Mouse (Mus musculus): ENCODE results near the gene Nemp2. TPM values are rescaled to one million over a fixed set of nuclear protein-coding genes. Genes with fewer than 3 reads are reported as not detected.

The Nemp2 gene
- 6.3 and 7.1 TPM in 2 replicates for polyA plus RNA-seq (2015; fragmentation: Nextera tagmentation; extraction: Ambion mirVana)

- ATAC-seq (ENCODE audit: low FRiP score): peak; percentile 96
- peak within 1 kb of the TSS; percentile 54 for H3K4me2 ChIP-seq
- H3K4me1 ChIP-seq (replicated peaks): peaks cover 13% of the 10 kb centered on the region
- peak within 1 kb of the TSS; percentile 92 for H3K27ac ChIP-seq
- under 1% methylated on average over 42 of the region's 44 CpGs for WGBS
- no peaks in the 10 kb centered on the region for H3K36me3 ChIP-seq
- no peaks in the 10 kb centered on the region for H3K27me3 ChIP-seq
- peak within 1 kb of the TSS; percentile 89 for H3K4me3 ChIP-seq
- H3K9me3 ChIP-seq: no peaks in the 10 kb centered on the region
- peak within 1 kb of the TSS; percentile 92 for H3K9ac ChIP-seq
Observed at GRCm38 (mm10) chr1:52630248-52630936, at the start of gene Nemp2. Gene Nemp2, plus strand, starts transcription at chr1:52630703.

- Histone ChIP-seq H3K27me3 (no peaks in the 10 kb centered on the region), H3K9ac (no peak overlapping the region), H3K36me3 (no peaks in the 10 kb centered on the region), H3K9me3 (no peaks in the 10 kb centered on the region), H3K4me2 (no peak overlapping the region), H3K27ac (no peak overlapping the region), H3K4me1 (replicated peaks) (peaks cover 9% of the 10 kb centered on the region; the same call in 1 of the 2 replicates), H3K4me3 (no peak overlapping the region)
- 77% methylated on average over 6 of the region's 6 CpGs for WGBS
- no peak for ATAC-seq (ENCODE audit: low FRiP score)
Observed at GRCm38 (mm10) chr1:52581744-52582143, 48.8 kb upstream of the Nemp2 start.

DNA sequence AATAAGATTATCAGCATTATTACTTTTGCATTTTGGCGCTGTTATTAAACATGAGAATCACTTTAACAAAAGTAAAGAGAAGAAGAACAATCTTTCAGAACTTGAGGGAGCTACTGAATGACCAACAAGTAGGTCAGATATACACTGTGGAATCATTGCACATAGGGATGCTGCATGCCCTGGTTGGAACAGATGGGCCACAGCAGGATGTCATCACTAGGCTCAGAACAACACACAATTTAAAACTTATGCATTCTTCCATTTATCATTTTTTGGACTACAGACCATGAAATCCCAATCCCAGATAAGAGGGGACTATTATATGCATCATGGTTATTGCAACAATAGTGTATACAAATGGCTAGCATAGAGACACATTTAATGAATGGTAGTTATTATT lies 47.6 kb upstream of the Nemp2 start:
- WGBS: 93% methylated on average over 1 of the region's 1 CpGs
- Histone ChIP-seq H3K9me3 (no peaks in the 10 kb centered on the region), H3K36me3 (no peaks in the 10 kb centered on the region), H3K27me3 (no peaks in the 10 kb centered on the region), H3K9ac (no peak overlapping the region), H3K27ac (no peak overlapping the region), H3K4me3 (no peak overlapping the region), H3K4me2 (no peak overlapping the region), H3K4me1 (replicated peaks) (peaks cover 8% of the 10 kb centered on the region; the same call in 1 of the 2 replicates)
- ATAC-seq (ENCODE audit: low FRiP score): no peak

GRCm38 (mm10) chr1:52596982-52597646 lies 33.4 kb upstream of the Nemp2 start:
- 46% methylated on average over 11 of the region's 11 CpGs for WGBS
- no peak overlapping the region for H3K4me3 ChIP-seq
- no peaks in the 10 kb centered on the region for H3K9me3 ChIP-seq
- peak overlapping the region; percentile 74 for H3K27ac ChIP-seq
- H3K9ac ChIP-seq: no peak overlapping the region
- ATAC-seq (ENCODE audit: low FRiP score): peak; percentile 96
- no peaks in the 10 kb centered on the region for H3K36me3 ChIP-seq
- peaks cover 15% of the 10 kb centered on the region for H3K4me1 ChIP-seq (replicated peaks)
- no peaks in the 10 kb centered on the region for H3K27me3 ChIP-seq
- 0 out of 2 replicates have a peak overlapping the region, but pooled peaks have one; percentile 10 for H3K4me2 ChIP-seq

DNA sequence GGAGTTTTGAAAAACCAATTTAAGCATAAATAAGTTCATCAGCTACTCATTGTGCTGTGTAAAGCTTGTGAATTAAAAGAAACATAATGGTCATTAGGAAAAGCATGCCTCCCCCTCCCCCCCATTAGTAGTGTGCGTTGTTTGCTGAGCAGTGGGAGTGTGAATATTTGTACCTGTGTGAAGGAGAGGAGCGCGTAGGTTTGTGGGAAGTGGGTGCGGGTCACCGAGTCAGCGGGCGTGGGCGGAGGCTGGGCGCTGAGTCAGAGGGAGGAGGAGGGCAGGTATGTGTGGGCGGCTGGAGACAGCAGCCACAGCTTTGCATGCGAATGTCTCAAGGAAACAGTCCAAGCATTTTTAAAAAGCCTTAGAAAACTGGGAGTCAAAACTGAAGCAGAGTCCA lies 32.7 kb upstream of the Nemp2 start:
- WGBS: 59% methylated on average over 11 of the region's 11 CpGs
- Histone ChIP-seq H3K9me3 (no peaks in the 10 kb centered on the region), H3K27ac (no peak overlapping the region), H3K9ac (no peak overlapping the region), H3K27me3 (no peaks in the 10 kb centered on the region), H3K4me2 (peak overlapping the region; percentile 41), H3K36me3 (no peaks in the 10 kb centered on the region), H3K4me1 (replicated peaks) (peaks cover 15% of the 10 kb centered on the region), H3K4me3 (no peak overlapping the region)
- ATAC-seq (ENCODE audit: low FRiP score): peak; percentile 60; the same call in 1 of the 2 replicates

DNA sequence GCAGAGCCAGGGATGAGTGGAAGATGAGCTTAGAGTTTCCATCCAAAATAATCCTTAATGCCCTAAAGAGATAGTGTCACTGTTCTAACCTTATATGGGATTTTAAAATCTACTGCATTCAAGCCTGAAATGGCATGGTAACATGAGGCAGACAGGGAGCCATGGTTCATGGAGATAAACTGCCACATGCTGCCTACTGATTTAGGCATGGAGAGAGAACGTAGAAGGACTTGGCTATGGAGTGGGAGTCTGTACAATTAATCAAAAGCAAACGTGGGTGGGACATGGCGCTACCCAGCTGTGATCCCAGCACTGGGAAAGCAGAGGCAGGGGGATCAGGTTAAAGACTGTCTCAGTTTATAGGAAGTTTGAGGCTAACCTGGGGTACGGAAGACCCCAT lies 32.1 kb upstream of the Nemp2 start:
- Histone ChIP-seq H3K4me1 (replicated peaks) (peaks cover 15% of the 10 kb centered on the region), H3K9ac (no peak overlapping the region), H3K4me3 (no peak overlapping the region), H3K4me2 (peak overlapping the region; percentile 41; the same call in 1 of the 2 replicates), H3K9me3 (no peaks in the 10 kb centered on the region), H3K27ac (no peak overlapping the region), H3K36me3 (no peaks in the 10 kb centered on the region), H3K27me3 (no peaks in the 10 kb centered on the region)
- 0 out of 2 replicates have a peak, but pooled peaks have one; percentile 9 for ATAC-seq (ENCODE audit: low FRiP score)
- 53% methylated on average over 4 of the region's 4 CpGs for WGBS

DNA sequence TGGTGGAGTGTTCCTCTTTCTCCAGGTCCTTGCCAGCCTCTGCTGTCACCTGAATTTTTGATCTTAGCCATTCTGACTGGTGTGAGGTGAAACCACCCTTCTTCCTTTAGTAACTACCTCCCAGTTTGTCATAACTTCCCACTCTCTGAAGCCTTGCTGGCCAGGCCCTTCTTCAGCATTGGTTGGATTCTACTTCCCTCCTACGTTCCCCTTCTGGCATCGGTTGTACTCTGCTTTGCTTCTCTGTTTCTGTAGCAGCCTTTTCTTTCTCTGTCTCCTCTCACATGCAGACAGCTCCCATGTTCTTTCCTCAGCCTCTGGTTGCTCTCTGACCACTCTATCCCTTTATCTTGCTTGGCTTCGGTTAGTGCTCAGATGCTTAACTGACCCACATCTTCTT lies 29.0 kb upstream of the Nemp2 start:
- Histone ChIP-seq H3K27ac (no peak overlapping the region), H3K9me3 (no peaks in the 10 kb centered on the region), H3K4me1 (replicated peaks) (peaks cover 15% of the 10 kb centered on the region), H3K27me3 (no peaks in the 10 kb centered on the region), H3K4me3 (no peak overlapping the region), H3K4me2 (no peak overlapping the region), H3K36me3 (no peaks in the 10 kb centered on the region), H3K9ac (no peak overlapping the region)
- no peak for ATAC-seq (ENCODE audit: low FRiP score)
- 93% methylated on average over 3 of the region's 3 CpGs for WGBS

DNA sequence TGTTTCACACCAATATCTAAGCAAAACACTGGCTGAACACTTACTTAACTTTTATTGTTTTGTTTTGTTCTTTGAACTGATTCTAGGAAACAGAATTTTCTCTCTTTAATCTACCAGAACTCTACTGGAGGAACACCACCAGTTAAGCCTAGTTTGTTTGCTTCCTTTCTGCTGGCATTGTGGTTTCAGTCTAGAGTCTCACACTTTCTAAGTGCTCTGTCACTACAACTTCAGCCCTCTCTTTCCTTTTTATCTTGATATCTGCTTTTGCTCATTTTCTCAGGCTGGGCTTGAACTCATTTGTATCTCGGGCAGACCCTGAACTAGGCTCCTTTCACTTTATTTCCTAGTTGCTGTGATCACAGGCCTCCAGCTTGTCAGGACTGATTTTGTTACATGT lies 22.8 kb upstream of the Nemp2 start:
- WGBS: 95% methylated on average over 1 of the region's 1 CpGs
- Histone ChIP-seq H3K9ac (no peak overlapping the region), H3K4me3 (no peak overlapping the region), H3K4me2 (no peak overlapping the region), H3K27ac (no peak overlapping the region), H3K27me3 (no peaks in the 10 kb centered on the region), H3K36me3 (no peaks in the 10 kb centered on the region), H3K4me1 (replicated peaks) (no peaks in the 10 kb centered on the region), H3K9me3 (no peaks in the 10 kb centered on the region)
- no peak for ATAC-seq (ENCODE audit: low FRiP score)

GRCm38 (mm10) chr1:52608486-52608885 lies 22.0 kb upstream of the Nemp2 start:
- H3K36me3 ChIP-seq: no peaks in the 10 kb centered on the region
- no peaks in the 10 kb centered on the region for H3K9me3 ChIP-seq
- 91% methylated on average over 4 of the region's 4 CpGs for WGBS

DNA sequence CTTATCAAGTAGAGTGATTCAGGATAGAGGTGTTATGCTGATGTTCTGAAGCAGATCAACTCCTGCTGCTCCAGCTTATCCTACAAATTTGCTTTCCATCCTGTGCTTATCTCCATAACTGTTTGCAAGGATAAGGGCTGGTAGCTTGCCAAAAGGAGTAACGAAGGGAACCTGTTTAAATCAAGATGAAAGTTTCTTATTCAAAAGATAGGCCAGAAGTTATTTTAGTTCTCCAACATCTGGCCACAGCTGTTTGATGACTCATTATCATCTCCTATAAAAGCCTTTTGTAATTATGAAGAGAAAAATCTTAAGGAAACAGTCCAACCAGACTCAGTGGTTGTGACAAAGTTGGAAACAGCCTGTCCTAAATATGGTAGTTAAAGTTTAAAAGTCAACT lies 12.3 kb upstream of the Nemp2 start:
- H3K4me2 ChIP-seq: no peak overlapping the region
- H3K36me3 ChIP-seq: no peaks in the 10 kb centered on the region
- WGBS: 83% methylated on average over 1 of the region's 1 CpGs
- no peaks in the 10 kb centered on the region for H3K9me3 ChIP-seq
- no peaks in the 10 kb centered on the region for H3K4me1 ChIP-seq (replicated peaks)
- ATAC-seq (ENCODE audit: low FRiP score): no peak
- H3K9ac ChIP-seq: no peak overlapping the region
- no peaks in the 10 kb centered on the region for H3K27me3 ChIP-seq
- H3K27ac ChIP-seq: no peak overlapping the region
- H3K4me3 ChIP-seq: no peak overlapping the region

More at GRCm38 (mm10) chr1:52608486-52608885, 22.0 kb upstream of the Nemp2 start:
- no peaks in the 10 kb centered on the region for H3K4me1 ChIP-seq (replicated peaks)
- H3K27ac ChIP-seq: no peak overlapping the region
- no peak for ATAC-seq (ENCODE audit: low FRiP score)
- H3K4me2 ChIP-seq: no peak overlapping the region
- H3K4me3 ChIP-seq: no peak overlapping the region
- no peak overlapping the region for H3K9ac ChIP-seq
- no peaks in the 10 kb centered on the region for H3K27me3 ChIP-seq

- no peaks in the 10 kb centered on the region for H3K36me3 ChIP-seq
- no peak overlapping the region for H3K4me2 ChIP-seq
- H3K9ac ChIP-seq: no peak overlapping the region
- no peak for ATAC-seq (ENCODE audit: low FRiP score)
- H3K9me3 ChIP-seq: no peaks in the 10 kb centered on the region
- no peak overlapping the region for H3K27ac ChIP-seq
- no peak overlapping the region for H3K4me3 ChIP-seq
- no peaks in the 10 kb centered on the region for H3K4me1 ChIP-seq (replicated peaks)
- no peaks in the 10 kb centered on the region for H3K27me3 ChIP-seq
Observed at GRCm38 (mm10) chr1:52620442-52620841, 10.1 kb upstream of the Nemp2 start.

- Histone ChIP-seq H3K36me3 (no peaks in the 10 kb centered on the region), H3K9me3 (no peaks in the 10 kb centered on the region), H3K9ac (peak overlapping the region; percentile 92), H3K4me2 (peak overlapping the region; percentile 54), H3K27me3 (no peaks in the 10 kb centered on the region), H3K27ac (peak overlapping the region; percentile 92), H3K4me3 (peak overlapping the region; percentile 89), H3K4me1 (replicated peaks) (peaks cover 13% of the 10 kb centered on the region)
- 0% methylated on average over 6 of the region's 6 CpGs for WGBS
- peak; percentile 90 for ATAC-seq (ENCODE audit: low FRiP score)
Observed at GRCm38 (mm10) chr1:52630937-52631299, 415 bp downstream of the Nemp2 start.

DNA sequence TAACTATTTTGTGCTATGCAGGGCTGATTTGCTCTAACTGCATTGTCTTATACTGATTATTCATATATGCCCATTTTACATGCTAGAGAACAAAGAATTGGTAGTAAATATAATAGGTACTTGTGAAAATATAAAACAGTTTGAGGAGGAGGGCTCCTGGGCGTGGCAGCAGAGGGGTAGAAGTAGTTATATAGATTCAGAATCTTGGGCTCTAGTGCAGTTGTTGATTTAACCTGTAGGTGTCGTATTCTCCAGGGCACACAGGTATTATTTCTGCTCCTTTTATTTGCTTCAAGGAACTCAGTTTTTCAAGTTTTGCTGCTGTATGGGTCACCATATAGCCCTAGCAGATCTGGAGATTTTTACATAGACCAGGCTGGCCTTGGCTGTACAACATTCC lies 1.1 kb downstream of the Nemp2 start:
- Histone ChIP-seq H3K4me1 (replicated peaks) (peaks cover 13% of the 10 kb centered on the region), H3K27me3 (no peaks in the 10 kb centered on the region), H3K9ac (peak overlapping the region; percentile 92), H3K4me3 (peak overlapping the region; percentile 89), H3K36me3 (no peaks in the 10 kb centered on the region), H3K27ac (peak overlapping the region; percentile 92; the same call in 1 of the 2 replicates), H3K9me3 (no peaks in the 10 kb centered on the region), H3K4me2 (peak overlapping the region; percentile 54)
- ATAC-seq (ENCODE audit: low FRiP score): no peak
- WGBS: 83% methylated on average over 2 of the region's 2 CpGs
